Mouse (Mus musculus) urinary bladder, adult 2 months (tissue): ENCODE measurements at regions not wholly inside any gene's neighbourhood (a gene's known extent, or its start where the extent isn't known, plus 50 kb on each side); places are given as distances from the start of the nearest gene placed in this dataset.
"Not testable (repeated sequence)": the region's sequence is repeated elsewhere in the genome, so short reads cannot be mapped to it uniquely, and the experiment has no call there.

Experiments used
- DNase-seq: peaks from one replicate; pipeline ENCODE4 v3.0.0; 2022; ENCODE audit warnings: low spot score

DNA sequence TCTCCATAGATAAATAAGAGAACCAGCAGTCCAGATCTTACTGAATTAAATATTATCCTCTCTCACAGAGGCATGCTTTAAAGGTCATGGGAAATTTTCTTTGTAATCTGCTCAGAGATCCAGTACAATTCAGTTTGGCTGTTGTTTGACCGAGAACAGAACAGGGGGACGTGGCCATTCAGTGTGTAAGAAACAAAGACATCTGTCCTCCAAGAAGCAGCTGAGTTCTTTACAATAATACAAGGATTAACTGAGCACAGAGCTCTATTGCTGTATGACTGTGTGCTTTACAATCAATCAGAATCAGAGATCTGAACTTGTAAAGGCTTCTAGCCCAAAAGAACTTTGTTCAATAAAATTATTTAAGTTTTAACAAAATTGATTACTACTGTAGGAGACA lies 287.6 kb upstream of the Cntn5 start:
- DNase-seq, result no peak

DNA sequence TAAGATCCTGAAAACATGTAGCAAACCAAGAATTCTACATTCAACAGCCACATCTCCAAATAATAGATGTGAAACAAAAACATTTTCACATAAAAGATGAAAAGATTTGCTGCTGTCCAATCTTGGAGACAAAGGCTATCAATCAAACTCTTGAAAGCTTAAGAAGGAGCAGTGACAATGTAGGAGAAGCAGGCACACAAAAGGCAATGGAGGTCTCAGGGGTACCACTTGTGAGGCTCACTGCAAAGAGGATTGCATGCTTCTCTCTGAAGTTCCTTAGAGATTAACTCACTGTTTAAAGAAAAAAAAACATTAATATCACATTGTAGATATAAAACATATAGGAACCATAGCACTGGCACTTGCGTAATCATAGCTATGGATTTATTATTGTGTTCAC lies 241.2 kb upstream of the Cntn5 start:
- DNase-seq, result no peak

- DNase-seq, result no peak
Measured at GRCm38 (mm10) chr9:11126833-11127232, 222.3 kb upstream of the Cntn5 start.

DNA sequence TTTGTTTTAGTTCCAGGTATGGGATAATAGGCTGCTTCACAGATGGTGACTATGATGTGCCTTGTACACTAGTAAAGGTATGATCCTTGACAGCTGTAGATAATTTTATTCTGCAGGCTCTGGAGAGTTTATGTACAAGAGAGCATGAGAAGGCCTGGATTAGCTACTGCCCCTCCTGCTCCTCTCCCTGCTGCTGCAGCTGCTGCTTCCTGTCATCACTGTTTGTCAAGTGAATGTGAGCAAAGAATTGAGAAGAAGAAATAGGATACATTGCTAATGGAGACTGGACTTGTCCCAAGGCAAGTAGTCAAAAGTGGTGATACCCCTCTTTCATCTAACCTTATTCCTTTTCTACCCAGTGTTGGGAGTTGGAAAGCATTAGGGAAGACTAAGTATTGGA lies 214.6 kb upstream of the Cntn5 start:
- no peak for DNase-seq

GRCm38 (mm10) chr9:11107828-11108227 lies 203.3 kb upstream of the Cntn5 start:
- not testable (repeated sequence) for DNase-seq

- not testable (repeated sequence) for DNase-seq
Measured at GRCm38 (mm10) chr9:11107212-11107611, 202.6 kb upstream of the Cntn5 start.

GRCm38 (mm10) chr9:11106268-11106667 lies 201.7 kb upstream of the Cntn5 start:
- no peak for DNase-seq

DNA sequence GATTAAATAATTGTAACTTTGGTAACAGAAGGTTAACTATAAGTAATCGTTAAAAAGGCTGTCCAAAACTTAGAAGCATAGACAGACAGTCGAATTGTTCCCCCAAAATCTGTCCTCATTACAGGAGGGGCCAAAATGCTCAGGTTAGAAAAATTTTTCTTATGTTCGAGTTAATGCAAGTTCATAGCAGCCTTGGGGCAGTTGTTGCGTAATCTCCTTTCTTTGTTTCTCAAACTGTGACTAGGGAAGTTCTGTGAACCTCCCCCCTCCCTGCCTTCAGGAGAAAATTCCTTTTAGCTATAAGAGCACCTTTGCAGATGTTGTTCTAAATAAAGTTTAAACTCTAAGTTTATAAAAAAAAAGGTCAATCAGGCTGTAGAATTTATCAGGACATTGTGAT lies 198.9 kb upstream of the Cntn5 start:
- no peak for DNase-seq

GRCm38 (mm10) chr9:11092874-11093273 lies 188.3 kb upstream of the Cntn5 start:
- no peak for DNase-seq

DNA sequence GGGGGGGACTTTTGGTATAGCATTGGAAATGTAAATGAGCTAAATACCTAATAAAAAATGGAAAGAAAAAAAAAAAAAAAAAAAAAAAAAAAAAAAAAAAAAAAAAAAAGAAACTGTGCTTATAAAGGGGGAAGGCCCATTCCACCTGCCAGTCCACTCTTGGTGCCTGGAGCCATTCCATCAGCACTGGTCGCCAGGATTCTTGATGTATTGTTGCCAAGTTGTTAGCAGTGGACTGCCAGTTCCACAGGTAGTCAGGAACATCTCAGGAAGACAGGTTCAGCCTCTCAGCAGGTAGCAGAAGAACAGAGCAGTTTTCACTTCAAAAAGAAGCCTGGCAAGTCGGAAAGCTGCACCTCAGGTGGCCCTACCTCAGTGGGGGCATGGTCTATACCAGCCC lies 162.6 kb upstream of the Cntn5 start:
- DNase-seq, result not testable (repeated sequence)

DNA sequence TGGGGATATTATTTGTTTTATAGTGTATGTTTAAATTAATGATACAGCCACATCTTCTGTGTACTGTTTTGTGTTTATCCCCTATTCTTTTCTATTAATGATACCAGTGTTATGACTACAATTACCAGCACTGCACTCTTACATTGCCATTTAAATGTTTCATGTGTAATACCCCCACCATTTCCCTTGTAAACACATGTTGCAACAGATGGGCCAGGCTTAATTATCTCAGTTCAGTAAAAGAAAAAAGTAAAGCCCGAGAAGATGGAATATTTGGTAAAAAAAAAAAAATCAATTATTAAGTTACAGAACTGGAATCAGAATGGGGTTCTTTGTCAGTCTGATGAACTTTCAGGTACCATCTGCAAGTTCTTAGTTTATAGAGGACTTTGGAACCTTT lies 158.3 kb upstream of the Cntn5 start:
- DNase-seq, result no peak
